Mouse (Mus musculus): ENCODE data around the gene Grik3. TPM values are rescaled to one million over a fixed set of nuclear protein-coding genes. Genes with fewer than 3 reads are reported as not detected.
"Not testable (repeated sequence)": the region's sequence is repeated elsewhere in the genome, so short reads cannot be mapped to it uniquely, and the experiment has no call there.

Gene Grik3
- total RNA-seq, 2 experiments from 2014 or later, result 42.3 to 45.8 TPM

DNA sequence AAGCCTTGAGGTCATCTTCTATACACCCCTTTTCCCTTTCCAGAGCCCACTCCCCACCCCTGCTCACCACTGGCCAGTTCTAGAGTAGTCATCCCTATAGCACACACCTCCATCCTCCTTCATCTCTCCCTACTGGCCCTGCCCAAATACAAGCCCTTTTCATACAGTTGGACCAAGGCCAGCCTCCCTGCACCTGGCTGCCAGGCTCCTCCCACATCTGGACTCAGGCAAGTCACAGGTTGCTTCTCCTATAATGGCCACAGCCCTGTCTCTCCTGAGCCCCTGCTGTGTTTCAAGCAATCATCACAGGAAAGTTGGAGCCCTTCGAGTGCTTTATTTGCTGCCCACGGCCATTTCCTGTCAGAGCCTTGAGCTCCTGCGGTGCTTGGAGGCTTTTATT, 110.8 kb downstream of the Grik3 start:
- intact Hi-C loops (cut with DNase I), result loop anchor here (10.0 kb wide), 1 partner anchor 366 kb away; no protein-coding TSS in a partner anchor
- no peak for TF ChIP-seq CTCF (IDR thresholded peaks at IDR 0.05)
- DNase-seq (ENCODE audit: extremely low spot score in 1 of 2, low spot score in 2 of 2), result no peak
- Histone ChIP-seq H3K27ac (no peak overlapping the region), H3K4me3 (no peak overlapping the region)

DNA sequence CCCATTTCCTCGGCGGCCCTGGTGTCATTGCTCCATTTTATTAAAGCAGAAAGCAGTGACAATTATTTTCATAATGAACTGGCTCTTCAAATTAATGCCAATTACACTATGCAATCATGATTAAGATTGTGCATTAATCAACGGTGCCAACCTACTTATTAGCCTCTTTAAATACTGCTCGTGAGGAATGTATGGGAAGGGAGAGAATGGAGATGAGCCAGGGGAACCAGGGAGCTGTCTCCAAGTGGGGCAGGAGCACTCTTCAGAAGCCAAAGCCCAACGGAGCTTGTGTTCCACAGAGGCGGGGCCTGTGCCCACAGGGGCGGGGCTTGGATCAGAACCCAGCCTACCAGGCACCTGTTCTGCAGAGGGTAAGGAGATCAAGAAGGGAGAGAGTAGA, 114.0 kb downstream of the Grik3 start:
- intact Hi-C loops (cut with DNase I), result loop anchor here (10.0 kb wide), 1 partner anchor 370 kb away; no protein-coding TSS in a partner anchor
- no peak for DNase-seq (ENCODE audit: extremely low spot score in 1 of 2, low spot score in 2 of 2)
- TF ChIP-seq CTCF (IDR thresholded peaks at IDR 0.05), result no peak
- Histone ChIP-seq H3K27ac (no peak overlapping the region), H3K4me3 (no peak overlapping the region)

DNA sequence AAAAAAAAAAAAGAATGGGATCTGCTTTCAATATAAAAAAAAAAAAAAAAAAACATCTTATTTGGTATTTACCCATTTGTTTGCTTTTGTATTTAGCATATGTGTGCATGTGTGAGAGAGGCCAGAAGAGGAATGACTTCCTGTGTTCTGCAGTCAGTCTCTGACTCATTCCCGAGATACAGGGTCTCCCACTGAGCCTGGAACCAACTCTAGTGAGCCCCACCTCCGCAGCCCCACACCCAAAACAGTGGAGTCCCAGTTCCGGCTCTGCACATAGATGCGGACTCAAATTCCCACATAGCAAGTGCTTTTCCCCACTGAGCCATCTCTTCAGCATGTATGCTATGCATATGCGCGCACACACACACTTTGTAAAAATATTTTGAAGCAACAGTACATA, 115.6 kb downstream of the Grik3 start:
- no peak overlapping the region for H3K27ac ChIP-seq
- intact Hi-C loops (cut with DNase I), result loop anchor here (10.0 kb wide), 1 partner anchor 371 kb away; no protein-coding TSS in a partner anchor
- DNase-seq (ENCODE audit: extremely low spot score in 1 of 2, low spot score in 2 of 2), result no peak
- TF ChIP-seq CTCF (IDR thresholded peaks at IDR 0.05), result no peak
- no peak overlapping the region for H3K4me3 ChIP-seq

DNA sequence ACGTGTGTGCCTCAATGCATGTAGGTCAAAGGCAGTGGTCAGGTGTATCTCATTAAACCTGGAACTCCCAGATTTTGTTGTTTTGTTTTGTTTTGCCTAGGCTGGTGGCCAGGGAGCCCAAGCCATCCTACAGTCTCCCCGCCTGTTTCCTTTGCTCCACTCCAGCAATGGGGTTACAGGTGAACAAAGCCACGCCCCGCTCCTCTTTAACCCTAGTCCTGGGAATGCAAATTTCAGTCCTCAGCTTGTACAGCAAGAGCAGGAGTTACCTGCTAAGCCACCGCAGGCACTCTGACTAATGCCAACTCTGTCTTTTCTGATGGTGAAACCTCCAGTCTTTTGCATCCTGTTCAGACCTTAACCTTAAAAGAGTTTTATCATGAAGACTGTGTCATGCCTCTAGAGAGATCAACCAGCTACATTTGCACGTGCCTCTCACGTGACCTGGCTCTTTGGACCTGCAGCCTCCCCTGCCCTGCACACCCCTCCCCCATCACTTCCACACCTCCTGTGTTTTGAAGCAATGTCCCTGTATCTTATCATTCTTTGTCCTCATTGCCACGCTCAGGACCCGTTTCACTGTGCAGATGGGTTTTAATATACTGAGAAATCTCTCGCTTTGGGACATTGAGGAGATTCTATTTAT, 117.0 kb downstream of the Grik3 start:
- intact Hi-C loops (cut with DNase I), result loop anchor here (10.0 kb wide), 1 partner anchor 373 kb away; no protein-coding TSS in a partner anchor
- Histone ChIP-seq H3K27ac (no peak overlapping the region), H3K4me3 (no peak overlapping the region)
- no peak for TF ChIP-seq CTCF (IDR thresholded peaks at IDR 0.05)
- DNase-seq (ENCODE audit: extremely low spot score in 1 of 2, low spot score in 2 of 2), result no peak

DNA sequence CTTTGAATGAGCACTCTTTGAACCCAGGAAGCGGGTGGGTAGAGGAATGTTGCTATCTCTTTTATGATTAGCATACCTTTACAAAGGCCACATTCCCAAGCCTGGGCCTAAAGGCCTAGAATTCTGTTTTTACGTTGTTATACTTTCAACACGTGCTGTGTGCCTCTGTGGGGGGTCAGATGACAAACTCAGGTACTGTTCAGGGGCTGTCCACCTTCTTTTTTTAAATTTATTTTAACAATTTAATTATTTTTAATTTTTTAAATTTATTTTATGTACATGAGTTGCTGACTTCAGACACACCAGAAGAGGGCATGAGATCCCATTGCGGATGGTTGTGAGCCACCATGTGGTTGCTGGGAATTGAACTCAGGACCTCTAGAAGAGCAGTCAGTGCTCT, 118.4 kb downstream of the Grik3 start:
- intact Hi-C loops (cut with DNase I), result loop anchor here (10.0 kb wide), 1 partner anchor 374 kb away; no protein-coding TSS in a partner anchor
- not testable (repeated sequence) for H3K27ac ChIP-seq; DNase-seq (ENCODE audit: extremely low spot score in 1 of 2, low spot score in 2 of 2); H3K4me3 ChIP-seq

DNA sequence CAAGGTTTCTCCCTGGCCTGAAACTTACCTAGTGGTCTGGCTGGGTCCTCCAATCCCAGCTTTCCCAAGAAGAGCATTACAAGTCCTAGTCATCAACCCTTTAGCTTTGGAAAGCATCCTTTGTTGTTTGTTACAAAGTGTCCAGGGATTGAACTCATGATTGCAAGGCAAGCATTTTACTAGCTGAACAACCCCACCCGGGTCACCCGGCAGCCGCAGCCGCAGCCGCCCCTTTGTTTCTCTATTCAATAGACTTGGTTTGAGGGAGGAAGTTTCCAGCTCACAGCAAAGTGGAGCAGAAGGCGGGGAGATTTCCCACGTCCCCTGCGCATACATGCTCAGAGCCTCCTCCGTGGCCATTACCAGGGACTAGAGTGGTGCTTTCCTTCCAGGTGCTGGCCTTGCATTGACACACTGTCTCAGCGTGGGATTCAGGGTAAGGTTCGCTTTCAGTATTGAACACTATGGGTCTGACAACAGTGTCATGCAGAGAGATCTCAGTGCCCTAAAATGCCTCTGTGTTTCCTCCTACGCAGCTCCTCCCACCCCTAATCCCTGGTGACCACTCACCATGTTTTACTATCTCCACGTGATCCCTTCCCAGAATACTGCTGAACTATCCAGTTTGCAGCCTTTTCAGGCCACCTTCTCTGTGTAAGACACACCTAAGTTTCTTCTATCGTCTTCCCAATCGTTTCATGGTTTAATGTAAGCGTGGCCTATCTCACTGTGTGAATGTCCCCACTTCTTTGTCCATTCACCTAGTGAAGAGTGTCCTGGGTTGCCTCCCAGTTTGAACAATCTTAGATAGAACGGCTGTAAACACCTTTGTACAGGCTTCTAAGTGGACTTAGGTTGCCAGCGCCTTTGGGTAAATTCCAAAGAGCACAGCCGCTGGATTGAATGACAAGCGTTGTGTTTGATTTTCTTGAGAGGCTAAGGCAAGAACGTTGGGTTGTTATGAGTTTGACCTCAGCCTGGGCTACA, 119.1 kb downstream of the Grik3 start:
- H3K27ac ChIP-seq, result no peak overlapping the region
- no peak for DNase-seq (ENCODE audit: extremely low spot score in 1 of 2, low spot score in 2 of 2)
- intact Hi-C loops (cut with DNase I), result loop anchor here (10.0 kb wide), 1 partner anchor 375 kb away; no protein-coding TSS in a partner anchor
- no peak overlapping the region for H3K4me3 ChIP-seq
- no peak for TF ChIP-seq CTCF (IDR thresholded peaks at IDR 0.05)

DNA sequence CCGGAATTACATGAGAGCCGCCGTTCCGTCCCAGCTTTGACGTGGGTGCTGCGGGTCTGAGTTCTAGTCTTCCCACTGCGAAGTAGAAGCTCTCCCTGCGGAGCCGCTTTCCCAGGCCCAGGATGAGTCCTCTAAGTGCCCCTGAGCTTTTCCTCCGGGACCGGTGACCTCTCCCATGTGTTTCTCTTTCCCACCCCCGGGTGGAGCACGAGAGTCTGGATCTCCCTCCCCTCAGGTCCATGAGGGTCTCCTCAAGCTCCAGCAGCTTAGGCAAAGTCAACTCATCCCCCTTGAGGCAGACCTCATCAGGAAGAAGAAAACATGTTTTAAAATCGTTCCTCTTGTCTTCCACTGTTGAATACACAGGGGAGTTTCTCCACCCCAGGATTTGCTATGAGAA, 127.4 kb downstream of the Grik3 start:
- intact Hi-C loops (cut with DNase I), result no loop called here
- no peak overlapping the region for H3K4me3 ChIP-seq
- no peak; the same call in 1 of the 2 replicates for TF ChIP-seq CTCF (IDR thresholded peaks at IDR 0.05)
- DNase-seq (ENCODE audit: extremely low spot score in 1 of 2, low spot score in 2 of 2), result no peak
- H3K27ac ChIP-seq, result no peak overlapping the region

DNA sequence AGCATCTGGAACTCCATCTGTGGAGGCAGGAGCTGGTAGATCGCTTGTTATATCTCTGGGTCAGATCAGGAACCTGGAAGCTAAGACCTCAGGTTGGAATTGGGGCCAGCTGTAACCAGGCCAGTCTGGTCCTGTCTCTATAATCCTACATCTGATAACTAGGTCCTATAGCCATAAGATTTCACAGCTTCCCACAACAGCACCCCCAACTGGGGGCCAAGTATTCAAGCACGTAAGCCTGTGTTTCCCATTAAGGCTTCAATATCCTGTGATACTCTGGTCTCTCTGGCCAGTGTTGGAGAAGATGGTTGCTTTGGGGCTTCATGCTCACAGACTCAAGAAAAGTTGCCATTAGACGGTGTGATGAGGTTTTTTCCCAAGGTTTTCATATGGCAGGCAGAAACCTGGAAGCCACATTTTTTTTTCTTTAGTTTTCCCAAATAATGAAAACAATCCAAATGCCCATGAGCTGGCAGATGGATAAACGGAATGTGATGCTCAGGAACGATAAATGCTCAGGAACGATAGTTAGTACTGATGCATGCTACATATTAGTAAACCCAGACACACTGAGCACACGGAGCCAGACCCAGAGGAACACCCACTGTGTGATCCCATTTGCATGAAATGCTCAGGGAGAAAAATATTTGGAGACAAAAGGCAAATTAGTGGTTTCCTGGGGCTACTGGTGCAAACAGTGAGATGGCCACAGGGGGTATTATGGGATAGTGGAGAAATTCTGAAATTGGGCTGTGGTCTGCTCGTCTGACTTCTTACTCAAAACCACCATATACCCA, 128.2 kb downstream of the Grik3 start:
- intact Hi-C loops (cut with DNase I), result no loop called here
- Histone ChIP-seq H3K27ac (no peak overlapping the region), H3K4me3 (no peak overlapping the region)
- TF ChIP-seq CTCF (IDR thresholded peaks at IDR 0.05), result peak; percentile 16
- no peak for DNase-seq (ENCODE audit: extremely low spot score in 1 of 2, low spot score in 2 of 2)

DNA sequence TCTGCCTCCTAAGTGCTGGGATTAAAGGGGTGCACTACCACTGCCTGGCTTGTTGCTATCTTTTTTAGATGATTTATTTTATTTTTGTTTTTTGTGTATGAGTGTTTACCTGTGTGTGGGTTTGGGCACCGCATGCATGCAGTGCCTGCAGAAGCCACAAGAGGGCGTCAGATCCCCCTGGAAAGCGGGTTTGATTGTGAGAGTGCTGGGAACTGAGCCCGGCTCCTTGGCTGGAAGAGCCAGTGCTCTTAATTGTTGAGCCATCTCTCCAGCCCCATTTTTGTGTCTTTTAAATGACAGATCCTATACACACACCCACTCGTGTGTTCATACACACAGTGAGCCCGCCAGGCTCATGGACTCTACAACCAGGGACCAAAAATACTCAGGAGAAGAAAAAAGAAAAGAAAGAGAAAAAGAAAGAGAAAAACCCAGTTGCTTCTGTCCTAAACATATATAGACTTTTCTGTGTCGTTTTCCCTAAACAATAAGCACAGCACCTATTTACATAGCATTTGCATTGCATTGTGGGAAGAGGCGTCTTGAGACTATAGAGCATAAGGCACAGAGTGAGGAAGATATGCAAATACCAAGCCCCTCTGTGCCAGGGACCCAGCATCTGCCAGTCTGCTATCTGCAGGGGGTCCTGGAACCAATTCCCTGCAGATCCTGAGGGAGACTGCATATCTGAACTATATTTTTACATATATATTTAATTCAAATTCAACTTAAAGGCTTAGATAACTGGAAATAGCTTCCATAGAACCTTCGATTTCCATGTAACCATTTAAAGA, 134.6 kb downstream of the Grik3 start:
- DNase-seq (ENCODE audit: extremely low spot score in 1 of 2, low spot score in 2 of 2), result no peak
- Histone ChIP-seq H3K27ac (no peak overlapping the region), H3K4me3 (no peak overlapping the region)
- TF ChIP-seq CTCF (IDR thresholded peaks at IDR 0.05), result peak; percentile 31; the same call in 1 of the 2 replicates
- intact Hi-C loops (cut with DNase I), result loop anchor here (5.0 kb wide), 1 partner anchor 77 kb away; no protein-coding TSS in a partner anchor

DNA sequence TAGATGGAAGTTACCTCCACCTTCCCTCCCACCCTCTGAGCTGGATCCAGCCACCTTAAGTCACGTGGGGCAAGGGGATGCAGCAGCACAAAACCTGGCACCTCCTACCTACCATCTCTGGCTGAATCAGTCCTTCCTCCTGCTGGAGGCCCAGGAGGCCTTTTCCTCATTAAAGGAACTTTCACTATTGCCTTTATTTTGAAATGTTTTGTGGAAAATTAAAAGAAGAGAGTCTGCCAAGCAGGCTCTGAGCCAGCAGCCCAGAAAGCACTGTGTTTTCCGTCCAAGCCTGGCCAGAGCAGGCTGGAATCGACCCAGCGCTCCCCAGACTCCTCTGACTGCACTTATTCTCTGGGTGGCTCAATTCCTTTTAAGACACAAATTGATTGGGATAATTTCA, 139.0 kb downstream of the Grik3 start:
- no peak overlapping the region for H3K4me3 ChIP-seq
- no peak for TF ChIP-seq CTCF (IDR thresholded peaks at IDR 0.05)
- DNase-seq (ENCODE audit: extremely low spot score in 1 of 2, low spot score in 2 of 2), result peak in 1 of 2 experiments; percentile 38
- intact Hi-C loops (cut with DNase I), result loop anchor here (5.0 kb wide), 1 partner anchor 73 kb away; no protein-coding TSS in a partner anchor
- no peak overlapping the region for H3K27ac ChIP-seq
